Mouse (Mus musculus) cerebellum, adult 11 months (tissue): ENCODE results near the gene Gm31571.
"Not testable (repeated sequence)": the region's sequence is repeated elsewhere in the genome, so short reads cannot be mapped to it uniquely, and the experiment has no call there.

Experiments used
- DNase-seq: peaks from one replicate; pipeline ENCODE4 v3.0.0; 2022

Gm31571 gene

DNA sequence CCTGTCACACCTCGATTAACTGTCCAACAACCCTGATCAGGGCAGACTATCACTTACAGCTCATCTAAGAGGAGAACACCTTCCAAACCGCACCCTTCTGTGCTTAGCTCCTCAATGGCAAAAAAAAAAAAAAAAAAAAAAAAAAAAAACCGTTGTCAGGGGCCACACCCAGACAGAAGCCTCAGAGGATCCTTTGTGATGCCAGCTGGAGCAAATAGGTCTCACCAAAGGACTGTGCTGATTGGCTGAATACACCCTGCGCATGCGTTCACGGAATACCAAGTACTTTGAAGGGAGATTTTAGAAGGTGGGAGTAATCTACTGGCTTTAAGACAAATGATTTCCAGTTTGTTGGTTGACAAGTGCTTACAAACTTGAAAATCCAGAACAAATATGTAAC, at the start of gene Gm31571:
Gm31571 (minus strand) TSS at position 101 of the 400 bp plus-strand sequence.
- not testable (repeated sequence) for DNase-seq
